Mouse (Mus musculus) adrenal gland, postnatal 36 days (tissue): ENCODE data around the gene Pi16. TPM values are rescaled to one million over a fixed set of nuclear protein-coding genes. Genes with fewer than 3 reads are reported as not detected.
"Not testable (repeated sequence)": the region's sequence is repeated elsewhere in the genome, so short reads cannot be mapped to it uniquely, and the experiment has no call there.

Experiments used
- DNase-seq, 2 experiments: peaks; one replicate each; pipeline ENCODE4 v3.0.0; 2021; ENCODE audit warnings: mixed read lengths in 1 of 2
- long read RNA-seq, 2 experiments: library from polyadenylated mRNA; stranded (forward); transcript quantifications; one replicate each; pipeline ENCODE4 v2.0.0; 2021; ENCODE audit warnings: borderline sequencing depth in 2 of 2
- total RNA-seq, 2 experiments: library from RNA; stranded (reverse); gene quantifications; 2 replicates each; pipeline ENCODE4 v1.2.3; 2021

Pi16 gene
- total RNA-seq, result 10 to 100 TPM; 29.3 to 50.8 TPM
- long read RNA-seq, experiment 1, transcript Pi16-202 (7 exons, 3,994 nt), result major isoform, 7 of 28 reads
- long read RNA-seq, experiment 1, partial matches to known transcripts, result 5 of 28 reads
- long read RNA-seq, experiment 1, other reads (novel, unspliced or antisense), result 15 of 28 reads
- long read RNA-seq, experiment 2, transcript Pi16-202 (7 exons, 3,994 nt), result major isoform, 5 of 13 reads
- long read RNA-seq, experiment 2, partial matches to known transcripts, result 3 of 13 reads
- long read RNA-seq, experiment 2, other reads (novel, unspliced or antisense), result 5 of 13 reads

GRCm38 (mm10) chr17:29317380-29317779, at the start of gene Pi16:
TSS of gene Pi16 (plus strand) at chr17:29317680.
- not testable (repeated sequence) for DNase-seq

- no peak for DNase-seq
Measured at GRCm38 (mm10) chr17:29267931-29268681, 49.4 kb upstream of the Pi16 start.

- DNase-seq, result peak; percentile 97
Measured at GRCm38 (mm10) chr17:29268682-29269348, 48.7 kb upstream of the Pi16 start, which contains the start of gene BC004004. TSS of gene BC004004 (plus strand) at chr17:29268788.

GRCm38 (mm10) chr17:29269349-29269706, 48.2 kb upstream of the Pi16 start:
- no peak for DNase-seq

GRCm38 (mm10) chr17:29270148-29270698, 47.3 kb upstream of the Pi16 start:
- DNase-seq, result no peak

- DNase-seq, result no peak
Measured at GRCm38 (mm10) chr17:29273156-29273555, 44.3 kb upstream of the Pi16 start.

- peak in 1 of 2 experiments; percentile 55 for DNase-seq
Measured at GRCm38 (mm10) chr17:29273889-29274288, 43.6 kb upstream of the Pi16 start.

- no peak for DNase-seq
Measured at GRCm38 (mm10) chr17:29280422-29280821, 37.1 kb upstream of the Pi16 start.

GRCm38 (mm10) chr17:29281541-29281940, 35.9 kb upstream of the Pi16 start:
- DNase-seq, result no peak

- DNase-seq, result no peak
Measured at GRCm38 (mm10) chr17:29282216-29282952, 35.1 kb upstream of the Pi16 start.

GRCm38 (mm10) chr17:29291793-29292192, 25.7 kb upstream of the Pi16 start:
- no peak for DNase-seq

- DNase-seq, result no peak
Measured at GRCm38 (mm10) chr17:29292996-29293395, 24.5 kb upstream of the Pi16 start.

GRCm38 (mm10) chr17:29293807-29294605, 23.5 kb upstream of the Pi16 start:
- DNase-seq, result no peak

GRCm38 (mm10) chr17:29295835-29296234, 21.6 kb upstream of the Pi16 start:
- DNase-seq, result no peak

- DNase-seq, result no peak
Measured at GRCm38 (mm10) chr17:29297321-29297720, 20.2 kb upstream of the Pi16 start.

GRCm38 (mm10) chr17:29297813-29298212, 19.7 kb upstream of the Pi16 start:
- no peak for DNase-seq

GRCm38 (mm10) chr17:29299282-29299681, 18.2 kb upstream of the Pi16 start:
- no peak for DNase-seq

- DNase-seq, result no peak
Measured at GRCm38 (mm10) chr17:29300926-29301325, 16.6 kb upstream of the Pi16 start.

GRCm38 (mm10) chr17:29301421-29301820, 16.1 kb upstream of the Pi16 start:
- DNase-seq, result no peak

GRCm38 (mm10) chr17:29302149-29302548, 15.3 kb upstream of the Pi16 start:
- DNase-seq, result no peak

GRCm38 (mm10) chr17:29303087-29303486, 14.4 kb upstream of the Pi16 start:
- no peak for DNase-seq
